Mouse (Mus musculus) lung, adult 2 months (tissue): ENCODE results near the gene Ppdpf.

Source experiments
- CTCF ChIP-seq: fragments of 200-500 bp; IDR thresholded peaks from 2 replicates; pipeline ENCODE4 v1.5.1; 2011; ENCODE audit warnings: mild to moderate bottlenecking, low read length, control low read depth; ENCODE audit not compliant: insufficient read depth
- POLR2A ChIP-seq: fragments of 200-500 bp; IDR thresholded peaks from 2 replicates; pipeline ENCODE4 v1.6.1; 2011; ENCODE audit warnings: low read depth, mild to moderate bottlenecking, control low read depth, low read length, borderline replicate concordance; ENCODE audit errors: extremely low read depth

GRCm38 (mm10) chr2:181154831-181155415 lies 32.1 kb upstream of the Ppdpf start:
- no peak for TF ChIP-seq CTCF
- no peak for TF ChIP-seq POLR2A
